Mouse (Mus musculus) layer of hippocampus, adult 9-10 months (tissue): ENCODE results near the gene Gmfb.
A peak's percentile ranks its signal among the peaks of the same experiment; 100 is the strongest.

ENCODE experiments used
- DNase-seq: peaks from one replicate; pipeline ENCODE4 v3.0.0; 2022; ENCODE audit warnings: low spot score

Gmfb gene

DNA sequence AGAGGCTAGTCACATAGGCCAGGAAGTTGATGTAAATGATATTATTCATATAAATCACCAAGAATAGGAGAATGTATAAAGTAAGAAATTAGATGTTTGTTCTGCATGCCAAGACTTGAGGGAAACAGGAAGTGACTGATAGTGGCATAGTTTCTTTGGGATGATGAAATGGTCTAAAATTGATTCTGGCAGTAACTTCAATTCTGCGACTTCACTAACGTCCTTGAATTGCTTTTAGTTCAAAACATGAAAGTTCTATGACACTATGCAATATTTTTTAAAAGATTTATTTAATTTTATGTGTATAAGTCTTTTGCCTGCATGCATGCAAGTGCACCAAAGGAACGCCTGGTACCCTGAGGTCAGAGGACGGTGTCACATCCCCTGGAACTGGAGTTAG is 18.8 kb downstream of the Gmfb start:
- no peak for DNase-seq

DNA sequence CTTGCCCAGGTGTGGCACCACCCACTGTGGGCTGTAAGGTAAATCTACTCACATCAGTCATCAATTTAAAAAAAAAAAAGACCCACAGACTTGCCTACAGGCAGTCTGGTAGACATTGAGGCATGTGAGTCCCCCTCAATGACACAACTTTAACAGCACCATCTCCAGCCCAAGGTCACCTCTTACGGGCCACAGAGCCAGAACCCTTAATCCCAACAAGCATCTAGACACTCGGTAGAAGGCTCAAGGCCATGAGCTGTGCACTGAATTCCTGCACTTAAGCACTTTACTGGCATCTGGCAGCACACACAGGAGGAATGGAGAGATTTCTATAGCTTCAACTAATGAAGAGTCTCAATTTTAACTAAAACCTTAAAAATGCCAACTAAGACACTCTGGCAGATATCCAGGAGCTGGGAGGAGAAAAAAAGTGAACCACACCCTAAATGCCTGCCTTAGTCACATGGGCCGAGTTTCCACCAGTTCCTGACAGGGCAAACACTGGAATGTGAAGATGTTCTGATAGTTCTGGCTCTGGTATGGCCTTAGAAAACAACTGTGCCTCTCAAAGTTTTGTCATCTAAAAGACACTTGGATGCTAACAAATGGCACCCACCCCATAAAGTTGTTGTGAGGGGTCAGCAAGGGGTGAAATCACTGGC is 21.2 kb downstream of the Gmfb start:
- no peak for DNase-seq

DNA sequence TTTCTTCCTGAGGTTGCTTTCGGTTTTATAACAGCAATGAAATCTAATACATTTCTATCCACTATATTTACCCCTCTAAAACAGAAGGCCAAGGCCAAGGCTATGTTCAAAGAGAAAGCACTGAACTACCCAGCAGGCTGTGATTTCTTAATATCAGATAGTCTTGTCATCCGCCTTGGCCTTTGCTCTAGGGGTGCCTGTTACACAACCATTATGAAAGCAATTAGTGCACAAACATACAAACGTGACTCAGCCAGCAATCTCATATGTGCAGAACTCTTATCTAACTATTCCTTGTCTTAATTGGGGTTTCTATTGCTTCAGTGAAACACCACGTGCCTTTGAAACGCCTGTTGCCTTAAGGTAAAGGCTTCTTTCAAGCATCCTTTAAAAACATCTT is 27.9 kb downstream of the Gmfb start:
- no peak for DNase-seq

DNA sequence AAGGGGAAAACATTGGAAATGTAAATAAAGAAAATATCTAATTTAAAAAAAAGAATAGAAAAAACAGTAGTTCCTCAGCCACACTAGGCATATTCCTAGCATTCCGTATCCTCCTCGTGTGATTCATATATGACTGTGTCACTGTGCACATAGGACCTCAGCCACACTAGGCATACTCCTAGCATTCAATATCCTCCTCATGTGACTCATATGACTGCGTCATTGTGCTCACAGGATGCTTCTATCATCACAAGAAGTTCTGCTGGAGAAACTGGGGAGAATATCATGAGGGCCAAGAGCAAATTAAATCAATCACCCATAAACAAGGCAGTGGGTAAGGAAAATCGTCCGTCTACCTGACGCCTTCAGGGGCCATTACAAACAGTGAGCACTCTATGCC is 31.3 kb downstream of the Gmfb start:
- no peak for DNase-seq

DNA sequence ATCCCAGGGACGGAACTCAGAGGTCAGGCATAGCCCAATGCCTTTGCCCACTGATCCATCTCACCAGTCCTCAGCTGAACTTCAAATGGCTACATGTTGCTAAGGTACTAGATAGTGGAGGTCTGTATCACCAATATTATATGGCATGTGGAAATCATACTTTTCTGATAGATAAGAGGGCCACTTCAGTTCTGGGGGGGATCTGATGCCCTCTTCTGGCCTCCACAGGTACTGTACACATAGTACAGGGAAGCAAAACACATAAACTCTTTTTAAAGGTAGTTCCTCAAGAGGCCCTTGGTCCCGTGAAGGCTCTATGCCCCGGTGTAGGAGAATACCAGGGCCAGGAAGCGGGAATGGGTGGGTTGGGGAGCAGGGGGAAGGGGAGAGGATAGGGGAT is 31.7 kb downstream of the Gmfb start:
- DNase-seq = no peak

DNA sequence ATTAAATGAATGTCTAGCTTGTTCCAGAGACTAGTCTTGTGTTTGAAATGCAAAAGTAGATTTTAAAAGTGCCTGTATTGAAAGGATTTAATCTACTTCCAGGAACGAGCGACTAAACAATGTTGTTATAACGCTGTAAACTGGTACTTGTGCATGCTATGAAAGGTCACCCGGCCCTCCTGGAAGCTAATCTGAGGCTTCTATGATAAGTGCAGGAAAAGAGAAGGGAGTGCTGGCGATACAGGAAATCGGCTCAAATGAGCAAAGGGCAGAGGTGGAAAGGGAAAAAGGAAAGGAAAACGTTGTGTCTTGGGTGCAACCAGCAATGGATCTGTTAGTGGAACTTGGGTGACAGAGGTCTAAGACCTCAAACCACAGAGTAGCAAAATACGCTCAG is 33.5 kb downstream of the Gmfb start:
- DNase-seq = no peak

DNA sequence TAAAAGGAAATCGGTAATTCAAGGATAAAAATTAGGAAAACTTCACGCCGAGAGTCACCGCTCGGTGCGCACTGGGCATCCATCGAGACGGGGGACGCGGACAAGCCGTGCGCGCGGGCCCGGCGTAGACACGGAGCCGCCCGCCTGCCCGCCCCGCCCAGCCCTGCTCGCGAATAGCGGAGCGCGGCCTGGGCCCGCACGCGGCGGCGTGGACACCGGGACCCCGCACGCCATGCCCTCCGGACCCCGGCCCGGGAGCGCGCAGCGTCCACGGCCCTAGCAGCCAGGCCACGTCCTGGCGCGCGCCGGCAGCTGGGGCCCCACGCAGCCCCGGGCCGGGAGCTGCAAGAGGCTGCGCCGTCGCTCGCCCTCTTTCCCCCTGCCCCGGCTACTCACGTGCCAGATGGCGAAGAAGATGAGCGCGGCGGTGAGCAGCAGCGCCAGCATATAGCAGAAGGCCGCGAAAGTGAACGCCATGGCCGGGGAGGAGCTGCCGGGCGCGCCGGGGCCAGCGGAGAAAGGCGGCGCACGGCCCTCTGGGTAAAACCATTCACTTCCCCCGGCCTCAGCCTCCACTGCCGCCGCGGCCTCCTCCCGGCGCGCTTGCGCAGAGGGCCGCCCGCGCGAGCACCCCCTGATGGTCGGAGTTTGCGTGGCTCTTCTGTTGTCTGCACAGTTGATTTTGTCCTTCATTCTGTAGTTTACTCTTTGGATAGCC is 34.1 kb downstream of the Gmfb start, which contains the start of gene Cnih1:
Gene Cnih1 (minus strand): TSS at position 625 of the 718 bp plus-strand sequence.
- peak; percentile 73 for DNase-seq

DNA sequence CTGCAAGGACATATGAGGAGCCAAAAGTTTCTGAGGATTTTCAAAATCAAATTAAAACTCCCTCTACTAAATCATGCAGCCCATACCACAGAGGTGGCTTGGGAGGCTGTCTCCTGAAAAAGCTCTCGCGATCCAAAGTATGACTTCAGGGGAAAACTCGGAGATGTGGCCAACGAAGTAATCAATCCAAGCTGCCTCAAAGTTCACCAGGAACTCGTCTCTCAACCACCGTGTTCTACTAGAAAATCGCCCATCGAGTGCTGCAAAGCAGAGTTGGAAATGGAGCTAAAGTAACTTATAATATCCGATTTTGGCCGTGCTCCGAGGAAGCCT is 34.6 kb downstream of the Gmfb start:
- no peak for DNase-seq

DNA sequence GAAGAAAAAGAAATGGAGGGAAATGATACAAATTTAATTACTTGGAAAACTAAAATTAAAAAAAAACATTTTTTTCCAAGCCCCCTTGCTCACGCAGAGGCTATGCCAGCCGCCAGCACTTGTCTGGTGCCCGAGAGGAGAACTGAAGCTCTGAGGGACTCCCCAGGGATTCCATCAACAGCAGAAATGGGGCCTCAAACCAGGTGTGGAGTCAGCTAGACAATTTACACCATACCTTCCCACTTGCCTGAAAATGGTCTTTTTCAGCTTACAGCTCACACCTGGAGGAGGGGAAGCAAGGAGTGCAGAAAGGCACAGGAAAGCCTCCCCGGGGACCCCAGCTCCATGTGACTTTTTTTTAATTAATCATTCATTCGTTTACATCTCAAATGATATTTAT is 36.8 kb downstream of the Gmfb start:
- DNase-seq = no peak

DNA sequence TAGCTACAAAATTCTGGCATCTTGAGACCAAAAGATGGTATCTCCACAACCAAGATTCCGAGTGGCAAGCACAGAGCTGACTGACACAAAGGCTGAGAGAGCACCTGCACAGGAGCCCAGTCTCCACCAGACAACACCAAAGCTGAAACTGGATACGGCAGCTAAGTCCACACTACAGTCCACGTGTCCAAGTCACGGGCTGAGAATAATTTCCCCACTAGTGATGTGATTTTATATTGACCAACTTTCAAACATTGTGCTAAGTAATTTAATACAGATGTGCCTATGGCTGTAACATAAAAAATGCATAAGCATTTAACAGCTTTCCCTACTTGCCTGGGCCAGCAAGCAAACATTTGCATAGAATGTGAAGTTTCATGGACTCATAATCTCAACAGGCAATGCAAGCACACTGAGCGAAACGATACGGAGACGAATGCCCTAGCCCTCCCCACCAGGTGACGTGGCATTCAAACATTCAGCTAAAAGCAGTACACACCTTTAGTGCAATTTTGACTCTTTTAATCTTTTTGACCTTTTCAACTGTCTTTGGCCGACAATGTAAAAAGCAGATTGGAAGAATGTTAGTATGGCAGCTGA is 38.6 kb downstream of the Gmfb start:
- no peak for DNase-seq

DNA sequence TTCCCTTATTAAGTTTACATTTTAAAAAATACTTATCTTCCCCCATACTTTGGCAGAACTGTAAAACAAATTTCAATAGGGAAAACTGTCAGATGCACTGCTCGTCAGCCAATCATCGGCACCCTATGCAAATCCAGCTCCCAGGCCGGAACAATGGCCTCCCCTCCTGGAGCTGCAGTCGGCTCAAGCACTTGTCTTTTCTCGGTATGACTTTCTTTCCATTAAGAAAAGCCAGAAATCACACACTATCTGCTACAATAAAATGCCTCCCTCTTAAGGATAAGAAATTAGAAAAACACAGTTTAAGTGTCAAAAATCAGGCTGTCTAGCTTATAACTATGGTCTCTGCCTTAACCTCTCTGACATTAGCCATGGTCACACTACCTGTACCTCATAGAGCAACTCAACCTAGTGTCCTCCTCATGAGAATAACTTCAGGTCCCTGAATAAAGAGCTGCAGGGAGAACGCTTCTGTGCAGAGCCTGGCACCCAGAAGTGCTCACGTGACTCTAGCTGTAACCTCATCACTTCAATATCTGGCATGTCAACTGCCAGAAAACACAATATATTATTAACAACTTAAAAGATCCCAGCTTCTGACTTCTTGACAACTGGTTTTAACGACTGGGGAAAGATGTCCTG is 39.7 kb downstream of the Gmfb start:
- no peak for DNase-seq

DNA sequence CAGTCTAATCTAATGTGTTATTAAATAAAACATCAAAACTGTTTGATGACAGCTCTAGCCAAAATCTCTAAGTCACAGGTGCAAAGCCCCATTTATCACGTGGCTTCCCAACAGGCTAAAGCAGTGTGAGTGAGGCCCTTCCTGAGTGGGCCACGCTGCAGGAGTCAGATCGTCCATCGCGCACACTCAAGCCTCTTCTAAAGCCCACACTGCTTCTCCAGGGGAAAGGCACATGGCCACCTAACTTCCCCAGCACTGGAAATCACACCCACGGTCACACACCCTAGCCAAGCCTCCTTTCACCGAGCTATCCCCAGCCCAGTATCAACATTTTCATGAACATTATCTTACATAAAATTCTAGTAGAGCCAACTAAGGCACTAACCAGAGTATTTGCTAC is 41.0 kb downstream of the Gmfb start:
- DNase-seq = no peak

DNA sequence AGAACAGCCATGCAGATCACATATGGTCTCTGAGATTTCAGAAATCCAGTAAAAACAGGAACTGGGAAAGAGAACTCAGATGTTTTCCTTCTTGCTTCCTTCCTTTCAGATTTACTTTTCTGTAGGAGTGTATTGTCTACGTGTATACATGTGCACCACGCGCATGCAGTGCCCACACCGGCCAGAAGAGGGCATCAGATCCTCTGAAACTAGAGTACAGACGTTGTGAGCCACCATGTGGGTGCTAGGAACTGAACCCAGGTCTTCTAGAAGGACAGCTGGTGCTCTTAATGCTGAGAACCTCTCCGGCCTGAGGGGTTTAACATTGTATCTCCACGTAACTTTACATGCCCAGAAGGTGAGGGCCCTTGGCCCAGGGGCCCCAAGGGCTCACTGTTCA is 42.8 kb downstream of the Gmfb start:
- DNase-seq = no peak

DNA sequence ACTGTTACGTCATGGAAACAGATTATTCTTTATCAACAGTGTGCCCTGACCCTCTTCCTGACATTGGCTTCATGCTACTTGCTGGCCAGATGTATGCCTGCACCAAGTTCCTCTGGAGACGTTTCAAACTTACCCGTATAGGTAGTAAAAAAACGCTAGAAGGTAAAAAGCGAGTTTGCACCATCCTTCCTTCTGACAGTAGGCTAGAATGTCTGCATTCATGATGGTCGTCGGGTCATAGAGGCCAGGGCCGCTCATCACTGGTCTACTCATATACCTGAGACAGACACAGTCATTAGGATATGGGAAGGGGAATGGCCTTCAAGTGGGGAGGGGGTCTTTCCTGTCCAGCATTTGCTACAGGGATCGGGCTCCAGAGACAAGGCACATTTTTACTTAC is 43.3 kb downstream of the Gmfb start:
- DNase-seq = no peak

DNA sequence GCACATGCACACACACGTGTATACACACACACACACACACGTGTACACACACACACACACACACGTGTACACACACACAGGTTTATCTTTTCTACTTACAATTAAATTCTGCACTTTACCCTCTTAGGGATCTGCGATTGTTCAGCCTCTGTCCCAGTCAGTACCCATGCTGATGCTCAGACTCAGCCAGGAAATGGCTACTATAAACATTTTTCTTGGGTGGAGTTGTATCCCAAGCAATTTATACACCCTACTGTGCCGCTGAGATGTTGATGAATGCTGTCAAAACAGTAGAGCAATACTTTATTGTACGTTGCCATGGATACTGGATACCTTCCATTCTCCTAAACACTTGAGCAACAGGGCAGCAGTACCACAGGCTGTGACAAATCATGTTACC is 52.0 kb downstream of the Gmfb start:
- no peak for DNase-seq

DNA sequence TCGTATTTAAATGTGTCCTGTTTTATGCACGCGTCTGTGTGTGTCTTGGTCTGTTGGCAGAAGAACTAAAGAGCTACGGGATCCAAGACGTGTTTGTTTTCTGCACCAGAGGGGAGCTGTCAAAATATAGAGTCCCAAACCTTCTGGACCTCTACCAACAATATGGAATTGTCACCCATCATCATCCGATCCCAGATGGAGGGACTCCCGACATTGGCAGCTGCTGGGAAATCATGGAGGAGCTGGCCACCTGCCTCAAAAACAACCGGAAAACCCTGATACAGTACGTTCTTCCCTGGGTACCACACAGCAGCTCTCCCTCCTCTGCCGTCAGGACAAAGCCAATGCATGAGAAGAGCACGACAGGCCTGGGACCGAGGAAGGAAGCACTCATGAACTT is 54.9 kb downstream of the Gmfb start:
- DNase-seq = peak; percentile 57

DNA sequence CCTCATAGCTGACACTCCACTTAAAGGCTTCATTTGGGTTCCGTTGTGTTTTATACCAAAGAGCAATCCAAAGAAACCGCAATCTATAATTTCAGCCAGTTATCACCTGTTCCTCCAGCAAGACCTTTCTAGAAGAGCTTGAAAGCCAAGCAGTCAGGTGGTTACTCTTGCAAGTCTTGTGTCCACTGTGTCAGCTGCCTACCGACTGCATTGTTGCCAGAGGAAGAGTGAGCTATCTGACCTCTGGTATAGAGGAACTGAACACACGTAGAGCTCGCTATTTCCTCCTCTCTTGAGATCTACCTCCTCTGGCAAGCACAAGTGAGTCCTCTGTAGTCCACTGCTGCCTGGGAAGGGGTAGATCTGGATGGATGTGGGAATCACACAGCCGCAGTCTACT is 60.9 kb downstream of the Gmfb start:
- no peak for DNase-seq

DNA sequence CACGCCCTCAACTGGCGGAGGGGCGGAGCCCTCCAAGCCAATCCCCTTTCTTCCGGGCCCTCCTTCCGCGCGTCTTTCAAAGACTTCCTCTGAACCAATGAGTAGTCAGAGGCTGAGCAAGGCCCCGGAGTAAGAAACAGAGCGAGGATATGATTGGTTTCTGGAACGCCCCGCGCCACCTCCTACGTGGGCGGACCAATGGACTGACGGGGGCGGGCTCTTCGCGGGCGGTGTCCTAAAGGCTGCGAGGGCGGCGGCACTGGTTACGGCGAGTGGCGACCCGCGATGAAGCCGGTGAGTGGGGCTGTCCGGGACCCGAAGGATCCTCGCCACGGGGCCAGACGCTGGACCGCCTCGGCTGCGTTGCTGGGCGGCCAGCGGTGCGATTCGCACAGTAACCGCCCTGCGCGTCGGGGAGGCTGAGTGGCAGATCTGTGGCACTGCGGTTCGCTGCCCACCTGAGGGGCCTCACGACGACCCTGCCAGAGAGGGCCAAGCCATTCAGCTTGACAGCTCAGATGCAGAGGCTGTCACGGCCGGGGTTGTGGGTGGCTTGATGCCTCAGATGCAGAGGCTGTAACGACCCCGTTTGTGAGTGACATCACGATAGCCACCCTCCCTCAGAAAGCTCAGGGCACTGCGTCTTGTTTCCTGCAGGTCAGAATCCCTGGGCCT is 61.5 kb downstream of the Gmfb start, which contains the start of gene Cdkn3:
Gene Cdkn3 (plus strand): TSS at position 187 of the 675 bp plus-strand sequence.
- DNase-seq = peak; percentile 68

DNA sequence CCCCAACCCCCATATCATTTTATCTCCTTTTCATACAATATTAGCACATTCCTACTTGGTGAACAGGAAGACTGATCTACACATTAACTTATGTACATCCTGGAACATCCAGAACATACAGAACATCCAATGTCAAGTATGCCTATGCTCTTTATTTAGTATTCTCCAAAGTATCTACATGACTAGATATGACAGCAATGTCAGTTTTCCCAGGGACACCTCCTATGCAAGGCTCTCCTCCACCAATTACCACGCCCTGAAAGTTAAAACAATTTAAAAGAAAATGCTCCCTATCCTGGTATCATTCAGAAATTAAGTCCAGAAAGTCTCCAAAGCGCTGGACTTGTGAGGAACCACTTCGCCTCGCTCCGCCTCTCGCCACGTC is 62.1 kb downstream of the Gmfb start:
- DNase-seq = no peak
